Mouse (Mus musculus) right cerebral cortex, postnatal 4 days (tissue): ENCODE results near the gene Fads6.

Source experiments
- DNase-seq: peaks from one replicate; pipeline ENCODE4 v3.0.0-alpha.2; 2022

The Fads6 gene

DNA sequence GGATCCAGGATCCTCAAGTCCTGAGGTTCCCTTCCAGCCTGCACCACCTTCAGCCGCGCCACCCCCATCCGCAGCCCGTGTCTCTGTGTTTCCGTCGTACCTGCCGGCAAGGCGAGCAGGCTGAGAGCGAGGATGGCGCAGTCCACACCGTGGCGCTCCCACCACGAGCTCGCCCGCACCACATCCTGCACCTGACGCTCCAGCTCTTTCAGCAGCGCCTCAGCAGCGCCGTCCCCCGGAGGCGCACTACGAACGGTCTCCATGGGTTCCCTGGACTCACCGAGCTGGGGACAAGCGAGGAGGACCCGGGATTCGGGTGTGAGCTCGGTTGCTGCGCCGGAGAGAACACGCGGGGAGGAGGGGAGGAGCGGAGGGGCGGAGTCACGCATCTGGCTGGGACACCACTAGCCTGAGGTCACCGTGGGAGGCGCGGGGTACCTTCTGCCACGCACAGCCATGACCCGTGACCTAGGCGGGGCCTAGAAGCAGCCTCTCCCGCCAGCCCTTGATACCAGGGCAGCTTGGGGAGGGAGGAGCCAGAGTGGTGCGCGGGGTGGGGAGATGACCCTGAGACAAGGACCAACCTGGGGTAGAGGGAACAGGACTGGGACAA, at the start of gene Fads6:
Gene Fads6, minus strand, starts transcription at position 450 of the 613 bp plus-strand sequence.
- peak; percentile 62 for DNase-seq

DNA sequence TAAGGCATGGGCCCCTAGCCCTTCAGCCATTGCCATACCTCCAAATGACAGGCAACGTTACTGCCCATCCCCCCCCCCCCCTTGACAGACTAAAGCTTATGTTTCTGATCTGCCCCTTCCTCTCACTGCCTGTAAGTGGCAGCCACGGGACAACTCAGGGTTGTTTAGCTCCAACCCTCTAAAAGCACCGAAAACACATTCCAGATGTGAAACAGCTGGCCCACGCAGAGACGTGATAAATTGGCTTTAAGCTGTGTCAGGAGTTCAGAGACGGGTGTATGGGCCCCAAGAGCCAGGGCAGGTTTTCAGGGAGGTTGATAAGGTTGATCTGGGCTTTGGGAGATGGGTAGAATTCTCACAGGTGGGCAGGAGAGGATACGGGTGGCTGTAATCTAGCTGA, 48.1 kb upstream of the Fads6 start:
- DNase-seq = no peak

DNA sequence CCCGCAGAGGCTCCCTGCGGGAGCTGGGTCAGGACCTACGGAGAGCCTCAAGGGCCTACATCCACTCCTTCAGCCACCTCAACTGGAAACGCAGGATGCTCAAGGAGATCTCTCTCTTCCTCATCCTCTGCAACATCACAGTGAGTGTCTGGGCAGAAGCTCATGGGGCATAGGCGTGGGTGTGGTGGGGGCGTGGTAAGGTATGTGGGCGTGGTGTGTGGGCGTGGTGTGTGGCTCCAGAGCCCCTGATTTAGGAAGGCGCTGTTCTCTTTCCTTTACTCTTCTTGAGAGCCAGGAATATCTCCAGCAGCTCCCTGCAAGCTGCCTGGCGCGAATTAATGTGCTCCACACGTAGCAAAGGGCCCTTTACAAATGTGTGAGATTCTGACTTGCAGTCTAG, 47.5 kb upstream of the Fads6 start:
- no peak for DNase-seq

DNA sequence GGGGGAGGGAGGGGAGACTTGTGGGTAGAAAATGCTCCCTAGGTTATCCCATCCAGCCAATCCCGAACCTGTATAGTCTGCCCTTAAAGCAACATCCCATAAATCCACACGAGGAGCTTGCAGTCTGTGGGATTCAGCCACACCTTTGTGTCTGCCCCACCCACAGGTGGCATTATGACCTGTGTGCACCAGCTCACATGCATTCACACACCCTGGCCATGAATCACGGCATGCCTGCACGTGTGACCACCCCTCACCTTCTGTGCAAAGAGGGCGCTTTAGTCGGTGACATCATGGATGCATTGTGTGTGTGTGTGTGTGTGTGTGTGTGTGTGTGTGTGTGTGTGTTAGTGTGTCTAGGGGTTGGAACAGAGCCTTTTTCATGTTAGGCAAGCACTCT, 44.4 kb upstream of the Fads6 start:
- DNase-seq = no peak

- no peak for DNase-seq
Measured at GRCm38 (mm10) chr11:115341246-115341645, 43.8 kb upstream of the Fads6 start.

DNA sequence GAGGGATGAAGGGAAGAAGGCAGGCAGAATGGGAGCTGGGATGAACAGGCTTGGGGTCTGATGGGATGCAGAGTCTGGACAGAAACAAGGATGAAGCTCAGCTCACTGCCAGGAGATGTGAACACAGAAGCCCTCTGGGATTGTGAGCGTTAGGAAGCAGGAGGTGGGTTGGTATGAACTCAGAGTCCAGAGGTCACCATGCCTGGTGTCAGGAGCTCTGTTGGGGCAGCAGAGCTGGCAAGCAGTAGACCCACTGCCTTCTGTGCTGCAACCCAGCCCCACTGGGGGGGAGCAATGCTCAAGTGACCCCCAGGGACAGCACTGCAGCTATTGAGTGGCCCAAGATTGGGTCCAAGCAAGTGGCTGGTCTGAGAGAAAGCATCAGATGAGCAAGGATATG, 40.4 kb upstream of the Fads6 start:
- DNase-seq = no peak

DNA sequence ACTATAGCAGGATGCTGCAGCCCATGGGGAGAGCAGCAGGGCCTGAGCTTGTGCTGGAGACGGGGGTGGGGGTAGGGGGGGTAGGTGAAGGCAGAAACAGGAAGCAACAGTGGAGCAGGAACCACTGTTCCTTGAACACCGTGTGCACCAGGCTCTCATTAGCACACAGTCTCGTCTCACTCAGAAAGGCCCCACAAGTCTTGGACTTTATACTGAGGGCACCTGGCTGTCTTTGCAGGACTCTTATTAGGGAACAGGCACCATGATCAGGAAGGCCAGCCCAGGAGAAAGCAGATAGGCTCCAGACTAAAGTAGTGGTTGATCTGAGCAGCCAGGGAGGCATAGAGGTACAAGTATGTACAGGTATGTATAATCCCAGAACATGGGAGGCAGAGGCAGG, 39.9 kb upstream of the Fads6 start:
- no peak for DNase-seq

GRCm38 (mm10) chr11:115336115-115336514, 38.7 kb upstream of the Fads6 start:
- no peak for DNase-seq

- no peak for DNase-seq
Measured at GRCm38 (mm10) chr11:115335223-115335622, 37.8 kb upstream of the Fads6 start.

DNA sequence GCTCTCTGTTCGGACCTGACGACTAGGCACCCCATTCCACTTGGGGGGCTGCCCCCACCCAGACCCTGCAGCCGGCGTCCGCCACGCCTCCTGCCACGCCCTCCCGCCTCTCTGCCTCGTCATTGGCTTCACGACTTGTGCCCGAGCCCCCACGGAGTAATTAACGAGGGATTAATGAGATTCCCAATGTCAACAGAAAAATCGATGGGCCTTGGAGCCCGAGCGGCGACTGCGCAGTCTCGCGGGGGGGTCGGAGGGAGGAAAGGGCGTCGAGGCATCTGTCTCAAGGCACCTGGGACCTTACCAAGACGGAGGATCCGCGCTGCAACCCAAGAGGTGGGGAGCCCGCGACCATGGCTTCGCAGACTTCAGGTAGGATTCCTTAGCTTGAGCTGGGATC, 37.1 kb upstream of the Fads6 start, which contains the start of gene Otop3:
Gene Otop3, plus strand, starts transcription at position 201 of the 400 bp plus-strand sequence.
- DNase-seq = no peak

- no peak for DNase-seq
Measured at GRCm38 (mm10) chr11:115329339-115329738, 31.9 kb upstream of the Fads6 start.

DNA sequence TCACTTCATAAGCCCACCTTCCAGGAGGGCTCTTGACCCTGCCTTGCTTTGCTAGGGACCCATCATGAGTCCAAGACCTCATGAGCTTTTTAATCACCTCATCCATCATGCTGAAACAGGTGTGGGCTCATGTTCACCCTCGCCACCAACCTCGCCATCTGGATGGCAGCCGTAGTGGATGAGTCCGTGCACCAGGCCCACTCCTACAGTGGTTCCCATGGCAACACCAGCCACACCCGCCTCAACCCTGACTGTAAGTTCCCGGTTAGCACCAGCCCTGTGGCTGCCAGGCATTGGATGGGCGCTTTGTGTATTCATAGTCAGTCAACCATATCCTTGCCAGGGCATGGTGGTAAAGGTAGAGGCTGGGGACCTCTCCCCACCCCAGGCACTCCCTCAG, 29.3 kb upstream of the Fads6 start:
- DNase-seq = no peak

DNA sequence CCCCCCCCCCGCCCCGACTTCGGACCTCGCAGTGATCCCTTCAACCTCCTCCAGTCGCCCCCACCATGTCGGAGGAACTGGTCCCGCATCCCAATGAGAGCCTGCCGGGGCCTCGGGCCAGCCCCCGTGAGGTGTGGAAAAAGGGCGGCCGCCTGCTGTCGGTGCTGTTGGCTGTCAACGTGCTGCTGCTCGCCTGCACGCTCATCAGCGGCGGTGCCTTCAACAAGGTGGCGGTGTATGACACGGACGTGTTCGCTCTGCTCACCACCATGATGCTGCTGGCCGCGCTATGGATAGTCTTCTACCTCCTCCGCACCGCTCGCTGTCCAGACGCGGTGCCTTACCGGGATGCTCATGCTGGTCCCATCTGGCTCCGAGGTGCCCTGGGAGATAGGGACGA, 25.9 kb upstream of the Fads6 start:
- no peak for DNase-seq

DNA sequence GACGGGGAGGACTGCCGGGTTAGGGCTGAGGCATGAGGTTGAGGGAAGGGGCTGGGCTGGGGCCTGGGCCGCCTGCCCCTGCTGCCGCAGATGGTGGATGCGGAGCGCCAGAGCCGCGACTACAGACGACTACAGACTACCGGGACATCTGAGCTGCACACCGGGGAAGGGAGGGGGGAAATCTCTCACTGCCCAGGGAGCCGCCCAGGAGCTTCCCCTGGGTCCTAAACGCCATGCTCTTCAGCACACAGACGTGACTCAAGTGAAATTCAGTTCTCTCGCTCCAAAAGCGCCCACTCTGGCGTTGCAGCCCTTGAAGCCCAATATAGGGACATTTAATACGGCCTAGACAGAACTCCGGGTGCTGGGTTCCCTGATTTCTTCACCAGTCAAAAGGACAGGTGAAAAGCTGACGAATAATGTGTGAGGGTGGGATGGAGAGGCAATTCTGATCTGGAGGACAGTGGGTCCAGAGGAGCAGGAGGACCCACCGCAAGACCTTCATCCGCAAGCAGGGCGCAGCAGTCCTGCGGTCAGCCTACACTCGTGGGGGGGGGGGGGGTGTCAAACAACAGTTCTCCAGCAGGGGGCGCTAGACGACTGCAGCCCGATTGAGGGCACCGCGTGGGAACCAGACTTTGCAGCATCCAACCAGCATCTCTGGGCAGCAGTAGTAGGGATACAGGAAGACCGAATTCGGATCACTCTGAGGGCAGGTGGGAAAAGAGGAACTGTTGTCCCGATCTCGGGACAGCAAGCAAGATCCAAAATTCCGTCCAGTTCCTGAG, 24.6 kb upstream of the Fads6 start, which contains the start of gene Ush1g:
Gene Ush1g, minus strand, starts transcription at position 136 of the 788 bp plus-strand sequence.
- DNase-seq = peak; percentile 65

GRCm38 (mm10) chr11:115319704-115320383, 22.4 kb upstream of the Fads6 start:
- no peak for DNase-seq

- DNase-seq = no peak
Measured at GRCm38 (mm10) chr11:115318245-115319027, 21.0 kb upstream of the Fads6 start.

DNA sequence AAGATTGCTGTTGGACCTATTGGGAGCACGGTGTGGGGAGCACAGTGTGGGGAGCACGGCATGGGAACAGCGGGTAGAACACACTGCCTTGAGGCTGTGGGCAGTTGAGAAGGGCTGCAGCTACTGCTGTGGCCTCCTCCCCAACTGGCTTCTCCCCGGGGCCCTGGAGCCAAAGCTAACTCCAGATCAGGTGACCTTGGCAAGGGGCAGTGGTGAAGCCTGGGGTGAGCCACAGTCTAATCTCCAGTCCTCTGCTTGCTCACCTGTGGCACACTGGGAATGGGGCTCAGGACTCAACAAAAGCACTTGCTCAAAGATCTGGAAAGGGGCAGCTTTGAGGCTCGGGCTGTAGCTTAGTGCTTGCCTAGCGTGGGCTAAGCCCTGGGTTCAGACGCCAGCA, 19.7 kb upstream of the Fads6 start:
- DNase-seq = no peak

DNA sequence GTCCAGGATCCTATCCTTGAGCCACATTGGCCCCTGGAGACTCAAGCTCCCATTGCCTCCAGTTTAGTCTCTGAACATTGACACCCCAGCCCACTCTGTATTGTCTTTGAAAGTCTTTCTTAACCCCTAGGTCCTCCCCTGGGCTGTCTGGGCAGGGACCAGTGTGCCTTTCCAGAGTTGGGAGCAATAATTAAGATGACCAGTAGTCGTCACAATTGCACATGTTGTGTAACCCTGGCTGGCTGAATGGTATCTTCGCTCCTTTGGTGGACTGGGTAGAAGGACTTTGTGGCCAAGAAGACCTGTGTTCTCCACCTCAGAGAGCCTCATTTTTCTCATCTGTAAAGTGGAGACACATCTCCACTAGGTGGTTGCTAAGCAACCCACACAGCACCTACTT, 16.8 kb upstream of the Fads6 start:
- DNase-seq = no peak

- DNase-seq = no peak
Measured at GRCm38 (mm10) chr11:115308781-115309180, 11.3 kb upstream of the Fads6 start.

- DNase-seq = no peak
Measured at GRCm38 (mm10) chr11:115306863-115307262, 9.4 kb upstream of the Fads6 start, which contains the start of gene Otop2. Gene Otop2 (plus strand): TSS chr11:115307163.

GRCm38 (mm10) chr11:115303167-115303566, 5.7 kb upstream of the Fads6 start:
- no peak for DNase-seq

DNA sequence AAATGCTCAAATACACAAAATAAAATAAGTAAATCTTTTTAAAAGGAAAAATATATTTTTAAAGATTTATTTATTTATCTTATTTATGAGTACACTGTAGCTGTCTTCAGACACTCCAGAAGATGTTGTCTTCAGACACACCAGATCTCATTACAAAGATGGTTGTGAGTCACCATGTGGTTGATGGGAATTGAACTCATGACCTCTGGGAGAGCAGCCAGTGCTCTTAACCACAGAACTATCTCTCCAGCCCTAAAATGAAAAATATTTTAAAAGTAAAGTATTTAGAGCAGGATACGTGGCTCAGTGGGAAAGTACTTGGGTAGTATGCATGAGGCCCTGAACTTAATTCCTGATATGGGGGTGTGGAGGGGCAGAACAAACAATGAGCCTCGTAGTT, 3.9 kb upstream of the Fads6 start:
- no peak for DNase-seq

DNA sequence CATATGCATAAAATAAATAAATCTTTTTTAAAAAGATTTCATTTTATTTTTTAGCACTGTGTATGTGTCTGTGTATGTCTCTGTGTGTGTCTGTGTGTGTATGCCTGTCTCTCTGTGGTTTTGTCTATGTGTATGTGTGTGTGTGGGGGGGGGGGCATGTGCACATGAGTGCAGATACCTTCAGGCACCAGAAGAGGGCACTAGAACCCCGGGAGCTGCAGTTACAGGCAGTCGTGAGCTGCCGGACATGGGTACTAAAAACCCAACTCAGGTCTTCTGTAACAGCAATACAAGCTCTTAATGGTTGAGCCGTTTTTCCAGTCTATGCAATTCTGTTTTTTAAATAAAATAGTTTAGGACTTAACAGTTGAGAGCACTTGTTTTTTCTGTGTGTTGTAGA, 3.3 kb upstream of the Fads6 start:
- DNase-seq = no peak
